Mouse (Mus musculus): ENCODE data around the gene Rhbdf1. TPM values are rescaled to one million over a fixed set of nuclear protein-coding genes. Genes with fewer than 3 reads are reported as not detected.

The Rhbdf1 gene
- total and polyA plus RNA-seq, 3 experiments, result 0.30 to 2.5 (median 0.91) TPM

DNA sequence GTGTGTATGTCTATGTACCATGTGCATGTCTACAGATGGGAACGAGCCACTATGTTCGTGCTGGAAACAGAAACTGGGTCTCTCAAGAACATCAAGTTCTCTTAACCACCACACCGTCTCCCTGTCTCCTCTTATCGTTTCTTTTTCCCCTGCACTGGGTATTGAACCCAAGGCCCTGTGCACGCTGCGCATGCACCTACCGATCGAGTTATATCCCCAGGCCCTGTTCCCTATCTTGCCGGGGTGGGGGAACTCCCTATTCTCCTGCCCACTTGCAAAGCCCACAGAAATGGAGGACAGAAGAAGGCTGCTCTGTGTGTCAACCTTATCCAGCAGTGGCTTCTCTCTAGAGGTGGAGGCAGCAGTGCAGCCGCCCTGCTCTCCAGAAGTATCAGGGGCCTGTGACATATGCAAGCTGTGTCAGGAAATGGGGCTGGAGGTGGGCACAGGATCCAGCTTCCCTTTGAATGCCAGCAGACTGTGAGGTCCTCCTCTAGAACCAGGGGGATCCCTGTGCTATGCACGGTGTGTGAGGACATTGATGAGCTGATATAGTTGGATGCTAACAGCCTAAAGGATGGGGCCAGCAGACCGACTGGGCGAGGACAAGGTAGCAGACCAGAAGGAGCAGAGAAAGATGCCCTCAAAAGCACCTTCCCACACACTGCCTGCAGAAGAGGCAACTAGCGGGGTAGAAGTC, 23.7 kb downstream of the Rhbdf1 start:
- Histone ChIP-seq H3K4me3 (ENCODE audit: low read depth, low read length) (peak overlapping the region; percentile 39; the same call in 1 of the 2 replicates), H3K4me1 (ENCODE audit: insufficient read depth, low read depth, low read length) (peaks cover 73% of the 10 kb centered on the region)

DNA sequence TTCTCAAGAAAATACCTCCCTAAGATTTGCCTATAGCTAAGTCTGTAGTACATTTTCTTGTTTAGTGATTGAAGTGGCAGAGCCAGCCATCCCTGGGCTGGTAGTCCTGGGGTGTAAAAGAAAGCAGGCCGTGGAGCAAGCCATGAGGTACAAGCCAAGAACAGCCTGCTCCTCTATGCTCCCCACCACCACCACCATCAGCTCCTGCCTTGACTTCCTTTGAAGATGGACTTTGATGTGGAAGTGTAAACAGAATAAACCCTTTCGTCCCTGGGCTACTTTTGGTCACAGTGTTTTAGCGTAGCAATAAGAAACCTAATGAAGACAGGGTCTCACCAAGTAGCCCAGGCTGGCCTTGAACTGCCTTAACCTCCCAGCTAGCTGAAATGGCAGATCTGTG, 24.3 kb downstream of the Rhbdf1 start:
- H3K27me3 ChIP-seq (ENCODE audit: insufficient read depth, low read length), result peaks cover 26% of the 10 kb centered on the region; the same call in 1 of the 2 replicates
- H3K4me1 ChIP-seq (ENCODE audit: insufficient read depth, low read depth, low read length), result peaks cover 71% of the 10 kb centered on the region
- H3K36me3 ChIP-seq (replicated peaks), result peaks cover 28% of the 10 kb centered on the region
- TF ChIP-seq GATA2 (IDR thresholded peaks at IDR 0.05; ENCODE audit: borderline replicate concordance, low read depth, low read length) (no peak), GATA1 (IDR thresholded peaks at IDR 0.05; ENCODE audit: borderline replicate concordance, low read length) (no peak), POLR2AphosphoS5 (IDR thresholded peaks at IDR 0.05; ENCODE audit: insufficient replicate concordance, low read depth, low read length) (no peak), CTCF (IDR thresholded peaks at IDR 0.05; ENCODE audit: low read depth, low read length) (no peak), TAL1 (conservative IDR thresholded peaks at IDR 0.05; ENCODE audit: low read depth, low read length) (no peak)
- H3K4me3 ChIP-seq (ENCODE audit: low read depth, low read length), result no peak overlapping the region
- DNase-seq (ENCODE audit: low spot score) (no peak), ATAC-seq (ENCODE audit: extremely low read depth, insufficient number of reproducible peaks, low FRiP score, poor library complexity, severe bottlenecking) (no peak)
- no peaks in the 10 kb centered on the region for H3K9me3 ChIP-seq (replicated peaks)

More for the DNA sequence above, 23.7 kb downstream of the Rhbdf1 start:
- no peak for TF ChIP-seq GATA2 (IDR thresholded peaks at IDR 0.05; ENCODE audit: borderline replicate concordance, low read depth, low read length)
- no peak for TF ChIP-seq TAL1 (conservative IDR thresholded peaks at IDR 0.05; ENCODE audit: low read depth, low read length)
- ATAC-seq (ENCODE audit: extremely low read depth, insufficient number of reproducible peaks, low FRiP score, poor library complexity, severe bottlenecking) (no peak), DNase-seq (ENCODE audit: low spot score) (no peak)
- no peaks in the 10 kb centered on the region for H3K9me3 ChIP-seq (replicated peaks)
- peaks cover 26% of the 10 kb centered on the region; the same call in 1 of the 2 replicates for H3K27me3 ChIP-seq (ENCODE audit: insufficient read depth, low read length)
- H3K36me3 ChIP-seq (replicated peaks), result peaks cover 23% of the 10 kb centered on the region

DNA sequence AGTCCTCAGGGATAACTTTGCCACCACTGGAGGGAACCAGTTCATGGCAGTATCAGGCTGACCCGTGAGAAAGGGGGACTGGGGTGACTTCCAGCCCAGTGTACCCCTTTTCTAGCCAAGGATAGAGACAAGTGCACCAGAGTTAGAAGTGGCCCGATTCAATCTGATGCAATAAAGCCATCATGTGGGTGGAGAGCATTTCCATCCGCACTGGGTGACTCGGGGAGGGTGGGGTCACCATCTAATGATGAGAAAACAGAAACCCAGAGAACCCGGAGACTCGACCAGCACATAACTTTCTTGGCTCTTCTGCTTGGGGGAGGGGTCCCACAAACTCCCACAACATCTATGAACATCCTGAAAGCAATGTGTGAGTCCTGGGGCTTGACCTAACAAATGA, 25.4 kb downstream of the Rhbdf1 start:
- no peaks in the 10 kb centered on the region for H3K9me3 ChIP-seq (replicated peaks)
- DNase-seq (ENCODE audit: low spot score), result no peak
- peaks cover 63% of the 10 kb centered on the region for H3K4me1 ChIP-seq (ENCODE audit: insufficient read depth, low read depth, low read length)
- H3K36me3 ChIP-seq (replicated peaks), result peaks cover 35% of the 10 kb centered on the region
- no peak overlapping the region; the same call in 1 of the 2 replicates for H3K4me3 ChIP-seq (ENCODE audit: low read depth, low read length)
- peaks cover 31% of the 10 kb centered on the region; the same call in 1 of the 2 replicates for H3K27me3 ChIP-seq (ENCODE audit: insufficient read depth, low read length)
- TF ChIP-seq POLR2AphosphoS5 (IDR thresholded peaks at IDR 0.05; ENCODE audit: insufficient replicate concordance, low read depth, low read length) (no peak), TAL1 (conservative IDR thresholded peaks at IDR 0.05; ENCODE audit: low read depth, low read length) (no peak), GATA2 (IDR thresholded peaks at IDR 0.05; ENCODE audit: borderline replicate concordance, low read depth, low read length) (no peak), GATA1 (IDR thresholded peaks at IDR 0.05; ENCODE audit: borderline replicate concordance, low read length) (no peak), CTCF (IDR thresholded peaks at IDR 0.05; ENCODE audit: low read depth, low read length) (no peak)
- ATAC-seq (ENCODE audit: extremely low read depth, insufficient number of reproducible peaks, low FRiP score, poor library complexity, severe bottlenecking), result no peak

DNA sequence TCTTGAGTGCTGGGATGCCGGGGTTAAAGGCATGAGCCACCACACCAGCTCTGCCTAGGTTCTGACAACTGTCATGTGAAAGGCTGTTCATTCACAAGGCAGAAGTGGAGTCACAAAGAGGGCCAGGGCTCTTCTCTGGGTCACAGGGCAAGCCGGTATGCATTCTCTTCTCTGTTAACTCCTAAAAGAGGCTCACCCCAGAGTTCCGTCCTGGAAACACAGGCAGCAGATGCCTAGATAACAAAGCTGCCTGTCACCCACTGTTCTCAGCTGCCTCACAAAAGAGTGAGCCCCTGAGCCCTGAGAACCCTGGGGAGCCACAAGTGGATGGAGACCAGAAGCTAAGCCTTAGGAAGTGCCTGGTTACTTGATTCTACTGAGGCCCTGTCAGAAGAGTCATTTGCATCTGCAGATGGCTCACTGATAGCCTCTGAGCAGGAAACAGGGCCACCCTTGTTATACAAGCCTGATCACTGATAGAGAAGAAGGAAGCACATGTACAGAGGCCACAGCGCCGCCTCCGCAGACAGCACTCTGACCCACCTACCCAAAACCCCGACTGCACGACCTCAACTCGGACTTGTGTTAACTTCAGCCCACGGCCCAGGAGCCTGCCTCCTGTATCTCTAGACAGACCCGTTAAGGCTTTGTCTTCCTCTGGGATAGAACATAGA, 26.1 kb downstream of the Rhbdf1 start:
- Histone ChIP-seq H3K36me3 (replicated peaks) (peaks cover 43% of the 10 kb centered on the region), H3K4me1 (ENCODE audit: insufficient read depth, low read depth, low read length) (peaks cover 59% of the 10 kb centered on the region), H3K9me3 (replicated peaks) (no peaks in the 10 kb centered on the region), H3K27me3 (ENCODE audit: insufficient read depth, low read length) (peaks cover 31% of the 10 kb centered on the region; the same call in 1 of the 2 replicates), H3K4me3 (ENCODE audit: low read depth, low read length) (peak overlapping the region; percentile 31; the same call in 1 of the 2 replicates)
- ATAC-seq (ENCODE audit: extremely low read depth, insufficient number of reproducible peaks, low FRiP score, poor library complexity, severe bottlenecking) (peak; percentile 69), DNase-seq (ENCODE audit: low spot score) (peak; percentile 55)
- TF ChIP-seq POLR2AphosphoS5 (IDR thresholded peaks at IDR 0.05; ENCODE audit: insufficient replicate concordance, low read depth, low read length), result no peak
- no peak for TF ChIP-seq GATA1 (IDR thresholded peaks at IDR 0.05; ENCODE audit: borderline replicate concordance, low read length)
- TF ChIP-seq GATA2 (IDR thresholded peaks at IDR 0.05; ENCODE audit: borderline replicate concordance, low read depth, low read length), result no peak
- no peak for TF ChIP-seq TAL1 (conservative IDR thresholded peaks at IDR 0.05; ENCODE audit: low read depth, low read length)
- TF ChIP-seq CTCF (IDR thresholded peaks at IDR 0.05; ENCODE audit: low read depth, low read length), result no peak

DNA sequence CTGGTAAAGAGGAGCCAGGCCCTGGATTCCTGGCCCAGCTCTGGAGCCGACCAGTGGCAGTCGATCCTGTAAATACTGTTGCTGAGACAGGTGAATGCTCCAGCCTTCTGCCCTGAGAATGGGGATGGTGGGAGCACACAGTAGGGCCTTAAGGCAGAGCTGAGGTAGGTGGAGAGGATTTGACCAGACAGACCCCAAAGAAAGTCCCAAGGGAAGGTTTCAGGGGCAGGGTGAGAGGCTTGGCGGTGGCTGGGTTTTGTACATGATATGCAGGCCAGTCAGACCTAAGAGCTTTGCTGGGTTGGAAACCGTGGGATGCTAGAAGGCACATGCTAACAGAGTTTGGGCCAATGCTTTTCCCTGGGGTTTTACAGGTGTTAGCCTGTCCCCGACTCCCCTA, 27.5 kb downstream of the Rhbdf1 start:
- DNase-seq (ENCODE audit: low spot score) (no peak), ATAC-seq (ENCODE audit: extremely low read depth, insufficient number of reproducible peaks, low FRiP score, poor library complexity, severe bottlenecking) (no peak)
- H3K4me1 ChIP-seq (ENCODE audit: insufficient read depth, low read depth, low read length), result peaks cover 50% of the 10 kb centered on the region
- H3K4me3 ChIP-seq (ENCODE audit: low read depth, low read length), result no peak overlapping the region
- TF ChIP-seq CTCF (IDR thresholded peaks at IDR 0.05; ENCODE audit: low read depth, low read length) (no peak), GATA2 (IDR thresholded peaks at IDR 0.05; ENCODE audit: borderline replicate concordance, low read depth, low read length) (no peak), TAL1 (conservative IDR thresholded peaks at IDR 0.05; ENCODE audit: low read depth, low read length) (no peak), GATA1 (IDR thresholded peaks at IDR 0.05; ENCODE audit: borderline replicate concordance, low read length) (no peak)
- H3K36me3 ChIP-seq (replicated peaks), result peaks cover 54% of the 10 kb centered on the region
- H3K27me3 ChIP-seq (ENCODE audit: insufficient read depth, low read length), result peaks cover 37% of the 10 kb centered on the region; the same call in 1 of the 2 replicates
- no peaks in the 10 kb centered on the region for H3K9me3 ChIP-seq (replicated peaks)

DNA sequence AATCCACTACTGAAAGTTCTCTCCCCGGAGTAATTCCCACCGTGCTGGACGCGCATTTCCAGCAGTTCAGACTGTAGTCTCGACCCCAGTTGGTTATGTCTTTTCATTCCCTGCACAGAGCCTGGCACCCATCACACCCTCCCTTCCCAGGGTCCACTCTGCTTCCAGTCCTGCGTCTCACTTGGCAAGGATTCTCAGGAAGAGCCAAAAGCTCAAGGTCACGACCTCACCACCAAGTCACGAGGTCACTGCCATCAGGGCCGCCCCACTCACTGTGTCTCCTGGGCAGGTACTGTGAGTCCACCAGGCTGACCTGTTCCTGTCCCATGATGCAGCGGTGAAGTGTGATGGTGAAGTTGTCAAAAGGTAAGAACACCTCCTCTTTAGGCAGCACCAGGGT, 28.0 kb downstream of the Rhbdf1 start:
- H3K27me3 ChIP-seq (ENCODE audit: insufficient read depth, low read length), result peaks cover 37% of the 10 kb centered on the region; the same call in 1 of the 2 replicates
- TF ChIP-seq CTCF (IDR thresholded peaks at IDR 0.05; ENCODE audit: low read depth, low read length), result no peak
- no peak for TF ChIP-seq TAL1 (conservative IDR thresholded peaks at IDR 0.05; ENCODE audit: low read depth, low read length)
- no peak for TF ChIP-seq GATA1 (IDR thresholded peaks at IDR 0.05; ENCODE audit: borderline replicate concordance, low read length)
- no peak for TF ChIP-seq POLR2AphosphoS5 (IDR thresholded peaks at IDR 0.05; ENCODE audit: insufficient replicate concordance, low read depth, low read length)
- no peak for TF ChIP-seq GATA2 (IDR thresholded peaks at IDR 0.05; ENCODE audit: borderline replicate concordance, low read depth, low read length)
- no peak overlapping the region for H3K4me3 ChIP-seq (ENCODE audit: low read depth, low read length)
- ATAC-seq (ENCODE audit: extremely low read depth, insufficient number of reproducible peaks, low FRiP score, poor library complexity, severe bottlenecking) (no peak), DNase-seq (ENCODE audit: low spot score) (no peak)
- H3K4me1 ChIP-seq (ENCODE audit: insufficient read depth, low read depth, low read length), result peaks cover 47% of the 10 kb centered on the region
- H3K36me3 ChIP-seq (replicated peaks), result peaks cover 54% of the 10 kb centered on the region
- no peaks in the 10 kb centered on the region for H3K9me3 ChIP-seq (replicated peaks)

Data from G1E (cell line).